Mouse (Mus musculus): ENCODE data around the gene Mroh8.

DNA sequence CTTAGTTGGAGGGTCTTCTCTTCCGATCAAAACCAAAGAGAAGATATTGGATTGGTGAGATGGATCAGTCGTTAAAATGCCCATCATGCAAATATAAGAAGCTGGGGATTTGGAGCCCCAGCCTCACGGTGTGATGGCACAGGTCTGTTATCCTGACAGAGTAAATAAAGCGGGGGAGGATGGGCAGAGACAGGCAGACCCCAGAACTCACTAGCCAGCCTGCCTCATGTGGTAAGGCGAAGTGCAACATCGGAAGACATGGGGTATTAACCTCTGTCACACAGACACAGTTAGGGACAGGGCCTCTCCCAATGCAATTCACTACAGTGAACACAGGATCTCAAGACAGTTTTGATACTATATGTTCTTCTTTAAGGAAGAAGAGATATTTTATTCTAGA lies 108.7 kb downstream of the Mroh8 start:
- TF ChIP-seq CTCF (IDR thresholded peaks at IDR 0.05; ENCODE audit: low read depth, low read length) = no peak
- TF ChIP-seq POLR2A (IDR thresholded peaks at IDR 0.05; ENCODE audit: borderline replicate concordance, low read depth, low read length) = no peak

Measured in bone marrow macrophage, adult 2 months (primary cell).